Mouse (Mus musculus) mesoderm, embryonic 11.5 days (tissue): ENCODE measurements around the gene Tbx2.

Source experiments
- DNase-seq: peaks from one replicate; pipeline ENCODE4 v3.0.0-alpha.2; 2012; ENCODE audit warnings: low read depth, low spot score

Tbx2 gene

GRCm38 (mm10) chr11:85887801-85888450 is 55.6 kb downstream of the Tbx2 start:
- DNase-seq, result no peak

- peak; percentile 45 for DNase-seq
Observed at GRCm38 (mm10) chr11:85888451-85888961, 56.2 kb downstream of the Tbx2 start.

- peak; percentile 16 for DNase-seq
Observed at GRCm38 (mm10) chr11:85889056-85889729, 56.8 kb downstream of the Tbx2 start.

- peak; percentile 13 for DNase-seq
Observed at GRCm38 (mm10) chr11:85889730-85890562, 57.6 kb downstream of the Tbx2 start.

- DNase-seq, result peak; percentile 23
Observed at GRCm38 (mm10) chr11:85890563-85890845, 58.2 kb downstream of the Tbx2 start.

- peak; percentile 21 for DNase-seq
Observed at GRCm38 (mm10) chr11:85891010-85891691, 58.8 kb downstream of the Tbx2 start.
